Mouse (Mus musculus) midbrain, embryonic 11.5 days (tissue): Measurements from ENCODE around the gene Dmrtc2. TPM values are rescaled to one million over a fixed set of nuclear protein-coding genes. Genes with fewer than 3 reads are reported as not detected.

Experiments
- ATAC-seq: fragments of 200-750 bp; cut with Nextera tagmentation; 2 replicates; pipeline ENCODE4 v1.8.0; 2017; ENCODE audit warnings: moderate TSS enrichment, moderate library complexity; ENCODE audit not compliant: low FRiP score
- DNase-seq: peaks from one replicate; pipeline ENCODE4 v3.0.0; 2015; ENCODE audit warnings: low spot score; ENCODE audit errors: missing footprints
- H3K27ac ChIP-seq: fragments of 300-500 bp; sonication (generic); 2 replicates; pipeline ENCODE4 v1.5.1; 2014; ENCODE audit warnings: low read depth, low read length
- H3K27me3 ChIP-seq: fragments of 300-500 bp; sonication (generic); 2 replicates; pipeline ENCODE4 v1.6.1; 2014; ENCODE audit warnings: mild to moderate bottlenecking, low read length, moderate library complexity, mixed read lengths; ENCODE audit not compliant: control insufficient read depth, insufficient read depth
- H3K36me3 ChIP-seq: fragments of 300-500 bp; sonication (generic); 2 replicates; pipeline ENCODE4 v1.6.1; 2014; ENCODE audit warnings: mild to moderate bottlenecking, low read length, moderate library complexity, mixed read lengths; ENCODE audit not compliant: control insufficient read depth, insufficient read depth
- H3K4me1 ChIP-seq: fragments of 300-500 bp; sonication (generic); 2 replicates; pipeline ENCODE4 v1.6.1; 2014; ENCODE audit warnings: low read length; ENCODE audit not compliant: control insufficient read depth, insufficient read depth
- H3K4me2 ChIP-seq: fragments of 300-500 bp; sonication (generic); 2 replicates; pipeline ENCODE4 v1.6.1; 2014; ENCODE audit warnings: mild to moderate bottlenecking, moderate library complexity
- H3K4me3 ChIP-seq: fragments of 300-500 bp; sonication (generic); 2 replicates; pipeline ENCODE4 v1.5.1; 2014; ENCODE audit warnings: low read depth, low read length
- H3K9ac ChIP-seq: fragments of 300-500 bp; sonication (generic); 2 replicates; pipeline ENCODE4 v1.6.1; 2014; ENCODE audit warnings: low read length
- H3K9me3 ChIP-seq: fragments of 300-500 bp; sonication (generic); 2 replicates; pipeline ENCODE4 v1.6.1; 2016; ENCODE audit warnings: low read length; ENCODE audit not compliant: control insufficient read depth
- WGBS: fragments of 180-500 bp; shearing (Covaris S2); extraction: QIAGEN DNeasy Blood & Tissue Kit; methylation state at CpG from one replicate; pipeline ENCODE4 v1.1.7; 2014; 5-methylcytosine and 5-hydroxymethylcytosine counted together
- polyA plus RNA-seq: library from polyadenylated mRNA; unstranded; fragments of >200 nt; fragmentation: Nextera tagmentation; extraction: Ambion mirVana; gene quantifications from 2 replicates; pipeline ENCODE4 v1.2.1, GENCODE M21; 2014

The Dmrtc2 gene
- polyA plus RNA-seq, 1 experiment from 2014 or later = not detected

DNA sequence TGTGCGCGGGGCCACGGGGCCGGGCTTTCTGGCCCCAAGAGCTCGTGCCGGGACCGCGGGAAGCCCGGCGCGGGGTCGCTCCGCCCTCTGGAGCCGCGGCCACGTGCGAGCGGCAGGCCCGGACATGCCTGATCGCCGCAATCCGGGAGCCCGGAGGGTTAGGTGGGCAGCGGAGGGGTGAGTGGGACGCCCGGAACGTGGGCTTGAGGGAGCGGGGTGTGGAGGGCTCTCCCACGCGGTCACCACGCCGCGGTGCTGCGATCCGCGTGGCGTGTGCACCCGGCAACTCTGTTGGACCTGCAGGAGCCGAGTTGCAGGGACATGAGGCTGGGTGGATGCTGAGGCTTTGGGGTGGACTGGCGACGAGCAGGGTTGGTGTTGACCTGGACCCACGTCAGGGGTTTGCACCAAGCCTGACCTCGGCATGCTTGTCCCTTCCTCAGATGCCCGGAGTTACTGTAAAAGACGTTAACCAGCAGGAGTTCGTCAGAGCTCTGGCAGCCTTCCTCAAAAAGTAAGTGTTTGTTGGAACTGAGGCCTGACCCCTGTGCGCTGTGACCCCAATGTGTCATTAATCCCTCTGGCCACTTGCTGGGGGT lies 14.9 kb downstream of the Dmrtc2 start:
- H3K27ac ChIP-seq = peak overlapping the region; percentile 80
- peaks cover 20% of the 10 kb centered on the region for H3K36me3 ChIP-seq
- no peaks in the 10 kb centered on the region for H3K9me3 ChIP-seq
- peaks cover 21% of the 10 kb centered on the region for H3K4me1 ChIP-seq
- DNase-seq (no peak), ATAC-seq (no peak; the same call in 1 of the 2 replicates)
- WGBS = under 1% methylated on average over 47 of the region's 47 CpGs
- peak overlapping the region; percentile 80 for H3K4me2 ChIP-seq
- peak overlapping the region; percentile 100 for H3K4me3 ChIP-seq
- peak overlapping the region; percentile 100 for H3K9ac ChIP-seq
- no peaks in the 10 kb centered on the region for H3K27me3 ChIP-seq

DNA sequence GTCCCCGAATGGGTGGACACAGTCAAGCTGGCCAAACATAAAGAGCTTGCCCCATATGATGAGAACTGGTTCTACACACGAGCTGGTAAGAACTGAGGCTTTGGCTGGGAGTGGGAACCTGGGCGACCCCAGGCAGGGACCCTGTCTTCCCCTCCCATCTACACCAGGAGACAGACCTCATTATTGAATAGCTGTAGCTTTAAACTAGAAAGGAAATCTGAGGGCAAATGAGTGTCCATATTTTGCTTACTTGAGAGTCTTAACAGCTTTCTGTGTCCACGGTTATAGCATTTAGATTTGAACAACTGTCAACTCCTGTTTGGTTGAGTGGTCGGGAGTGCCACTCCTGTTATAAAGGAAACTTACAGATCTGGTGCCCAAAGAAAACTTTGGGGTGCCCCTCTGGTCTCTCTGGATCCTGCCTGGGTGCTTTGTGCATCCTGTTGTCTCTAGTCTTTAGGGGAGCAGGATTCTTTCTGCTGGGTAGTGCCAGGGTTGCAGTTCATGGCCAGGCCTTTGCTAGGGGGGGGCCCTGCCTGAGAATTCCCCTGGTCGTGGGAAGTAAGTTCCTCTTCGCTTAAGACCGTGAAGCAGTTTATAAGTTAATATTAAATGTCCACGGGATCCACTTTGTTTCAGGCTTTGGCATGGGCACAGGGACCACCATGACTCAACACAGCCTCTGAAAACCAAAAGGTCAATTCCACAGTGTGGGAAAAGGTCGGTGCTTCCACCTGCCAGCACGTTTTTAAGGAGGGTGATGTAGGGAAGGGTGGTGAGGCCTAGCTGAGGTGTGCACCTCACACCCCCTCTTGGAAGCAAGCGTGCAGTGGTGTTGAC lies 15.8 kb downstream of the Dmrtc2 start:
- peak overlapping the region; percentile 100 for H3K4me3 ChIP-seq
- ATAC-seq = no peak
- peaks cover 20% of the 10 kb centered on the region for H3K36me3 ChIP-seq
- 0 out of 2 replicates have a peak overlapping the region, but pooled peaks have one; percentile 14 for H3K27ac ChIP-seq
- H3K27me3 ChIP-seq = no peaks in the 10 kb centered on the region
- WGBS = 42% methylated on average over 12 of the region's 12 CpGs
- peak overlapping the region; percentile 80 for H3K4me2 ChIP-seq
- DNase-seq = peak; percentile 61
- H3K9me3 ChIP-seq = no peaks in the 10 kb centered on the region
- H3K4me1 ChIP-seq = peaks cover 21% of the 10 kb centered on the region
- peak overlapping the region; percentile 100 for H3K9ac ChIP-seq

DNA sequence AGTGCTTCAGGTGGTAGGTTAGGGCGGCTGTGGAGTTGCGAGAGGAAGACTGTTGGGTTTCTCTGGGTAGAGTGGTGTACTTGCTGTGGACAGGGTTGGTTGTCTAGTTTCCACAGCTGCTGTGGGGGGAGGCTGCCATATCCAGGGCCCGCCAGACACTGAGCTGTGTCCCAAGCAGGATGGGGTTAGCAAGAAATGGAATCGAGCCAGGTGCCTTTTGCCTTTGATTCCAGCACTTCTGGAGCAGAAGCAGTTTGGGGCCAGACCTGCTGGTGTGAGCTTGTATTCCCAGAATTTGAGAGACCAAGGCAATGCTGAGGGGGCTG lies 16.4 kb downstream of the Dmrtc2 start:
- peak; percentile 62 for DNase-seq
- Histone ChIP-seq H3K9me3 (no peaks in the 10 kb centered on the region), H3K4me3 (peak overlapping the region; percentile 100), H3K36me3 (peaks cover 23% of the 10 kb centered on the region), H3K4me1 (peaks cover 21% of the 10 kb centered on the region), H3K9ac (peak overlapping the region; percentile 100), H3K4me2 (peak overlapping the region; percentile 80), H3K27ac (no peak overlapping the region), H3K27me3 (no peaks in the 10 kb centered on the region)
- no peak for ATAC-seq
- WGBS = 68% methylated on average over 4 of the region's 4 CpGs

DNA sequence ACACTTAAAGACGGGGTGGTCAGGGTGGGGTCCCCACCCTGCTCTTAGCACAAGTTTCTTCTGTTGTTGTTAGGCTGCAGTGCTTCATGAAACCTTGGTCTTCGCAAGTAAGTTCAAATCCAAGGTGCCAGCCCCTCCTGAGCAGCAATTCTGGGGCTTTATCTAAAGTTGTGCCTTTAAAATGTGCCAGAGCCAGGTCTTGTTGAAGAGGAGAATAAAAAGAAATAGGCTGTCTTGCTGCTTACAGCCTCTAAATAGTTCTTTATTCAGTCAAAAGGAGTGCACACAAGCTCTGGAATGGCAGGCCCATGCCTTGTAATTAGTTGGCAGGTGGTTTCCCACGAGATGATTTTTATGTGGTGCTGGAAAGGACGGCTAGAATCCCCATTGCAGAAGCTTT lies 17.2 kb downstream of the Dmrtc2 start:
- no peak for ATAC-seq
- Histone ChIP-seq H3K36me3 (peaks cover 23% of the 10 kb centered on the region), H3K4me2 (no peak overlapping the region; the same call in 1 of the 2 replicates), H3K4me3 (no peak overlapping the region), H3K9ac (peak overlapping the region; percentile 10; the same call in 1 of the 2 replicates), H3K27me3 (no peaks in the 10 kb centered on the region), H3K9me3 (no peaks in the 10 kb centered on the region), H3K4me1 (peaks cover 21% of the 10 kb centered on the region), H3K27ac (no peak overlapping the region)
- peak; percentile 81 for DNase-seq
- WGBS = 78% methylated on average over 4 of the region's 4 CpGs

DNA sequence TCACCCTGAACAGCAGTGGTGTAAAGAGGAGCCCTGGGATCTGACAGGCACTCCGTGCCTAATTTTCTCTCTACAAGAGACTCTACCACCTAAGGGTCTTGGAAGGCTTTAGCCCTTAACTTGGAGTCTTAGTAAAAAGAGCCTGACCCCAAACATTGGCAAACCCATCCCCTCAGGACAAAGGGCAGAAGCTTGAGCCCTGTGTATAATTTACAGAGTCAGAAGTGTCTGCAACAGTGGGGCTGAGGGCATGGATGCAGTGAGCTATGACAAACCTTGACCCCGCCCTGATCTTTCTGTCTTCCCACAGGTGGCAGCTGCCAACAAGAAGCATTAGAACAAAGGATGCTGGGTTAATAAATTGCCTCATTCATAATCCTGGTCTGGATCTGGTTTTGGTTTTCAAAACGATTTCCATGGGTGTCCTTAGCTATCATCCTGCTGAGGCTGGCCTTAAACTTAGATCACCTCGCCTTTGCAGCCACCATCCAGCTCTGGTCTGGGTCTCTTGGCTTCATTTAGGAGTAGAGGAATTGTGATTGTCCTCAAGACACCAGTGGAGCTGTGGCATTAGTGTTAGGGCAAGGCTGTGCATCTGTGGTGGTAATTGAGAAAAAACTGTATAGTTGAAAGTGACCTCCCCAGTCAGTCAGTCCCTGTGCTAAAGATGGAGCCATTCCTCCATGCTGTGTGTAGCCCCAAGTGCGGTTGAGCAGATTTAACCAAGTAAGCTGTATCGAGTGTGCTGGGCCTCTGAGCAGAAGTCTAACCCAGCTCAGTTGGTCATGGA lies 19.8 kb downstream of the Dmrtc2 start:
- ATAC-seq = peak; percentile 17; the same call in 1 of the 2 replicates
- no peak overlapping the region for H3K4me3 ChIP-seq

DNA sequence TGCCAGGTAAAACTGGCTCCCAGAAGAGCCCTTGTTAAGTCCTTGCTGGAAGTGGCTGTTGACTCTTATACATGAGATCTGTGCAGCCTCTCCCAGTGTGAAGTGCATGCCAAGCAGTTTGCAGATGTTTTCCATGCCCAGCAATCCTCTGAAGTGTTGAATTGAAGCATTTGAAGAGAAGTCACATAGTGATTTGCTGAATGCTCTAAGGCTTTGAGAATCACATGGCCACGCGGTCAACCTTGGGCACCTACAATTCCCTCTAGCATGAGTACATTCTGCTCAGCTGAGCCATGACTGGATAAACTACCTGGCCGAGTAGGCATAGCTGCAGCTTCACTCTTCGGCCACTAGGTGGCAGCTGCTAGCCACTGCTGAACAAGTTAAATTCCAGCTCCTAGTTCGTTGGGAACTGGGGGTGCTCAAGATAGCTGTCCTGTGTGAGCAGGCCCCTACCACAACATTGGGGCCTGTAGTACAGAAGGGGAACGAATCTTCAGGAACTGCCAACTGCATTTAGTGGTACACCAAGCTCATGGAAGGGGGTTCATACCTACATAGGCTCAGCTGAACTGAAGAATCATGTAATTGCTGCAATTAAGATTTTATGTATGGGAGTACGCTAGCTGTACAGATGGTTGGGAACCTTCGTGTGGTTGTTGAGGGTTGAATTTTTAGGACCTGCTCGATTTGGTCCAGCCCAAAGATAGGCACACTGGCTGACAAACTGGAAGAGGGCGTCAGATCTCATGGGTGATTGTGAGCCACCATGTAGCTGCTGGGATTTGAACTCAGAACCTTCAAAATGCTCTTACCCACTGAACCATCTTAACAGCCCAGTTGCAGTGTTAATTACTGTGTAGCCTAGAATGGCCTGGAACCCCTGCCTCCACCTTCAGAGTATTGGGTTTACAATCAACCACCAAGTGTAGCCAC lies 20.7 kb downstream of the Dmrtc2 start:
- peak; percentile 97 for DNase-seq
- Histone ChIP-seq H3K27me3 (no peaks in the 10 kb centered on the region), H3K9me3 (no peaks in the 10 kb centered on the region), H3K4me2 (no peak overlapping the region), H3K36me3 (peaks cover 23% of the 10 kb centered on the region), H3K27ac (no peak overlapping the region; the same call in 1 of the 2 replicates), H3K4me3 (no peak overlapping the region), H3K4me1 (peaks cover 16% of the 10 kb centered on the region), H3K9ac (no peak overlapping the region)
- 32% methylated on average over 10 of the region's 10 CpGs for WGBS
- peak; percentile 60 for ATAC-seq

More for the DNA sequence above, 19.8 kb downstream of the Dmrtc2 start:
- Histone ChIP-seq H3K9me3 (no peaks in the 10 kb centered on the region), H3K27me3 (no peaks in the 10 kb centered on the region), H3K9ac (no peak overlapping the region), H3K36me3 (peaks cover 23% of the 10 kb centered on the region), H3K4me2 (no peak overlapping the region), H3K4me1 (peaks cover 21% of the 10 kb centered on the region), H3K27ac (no peak overlapping the region; the same call in 1 of the 2 replicates)
- DNase-seq = peak; percentile 82
- WGBS = 85% methylated on average over 6 of the region's 6 CpGs

DNA sequence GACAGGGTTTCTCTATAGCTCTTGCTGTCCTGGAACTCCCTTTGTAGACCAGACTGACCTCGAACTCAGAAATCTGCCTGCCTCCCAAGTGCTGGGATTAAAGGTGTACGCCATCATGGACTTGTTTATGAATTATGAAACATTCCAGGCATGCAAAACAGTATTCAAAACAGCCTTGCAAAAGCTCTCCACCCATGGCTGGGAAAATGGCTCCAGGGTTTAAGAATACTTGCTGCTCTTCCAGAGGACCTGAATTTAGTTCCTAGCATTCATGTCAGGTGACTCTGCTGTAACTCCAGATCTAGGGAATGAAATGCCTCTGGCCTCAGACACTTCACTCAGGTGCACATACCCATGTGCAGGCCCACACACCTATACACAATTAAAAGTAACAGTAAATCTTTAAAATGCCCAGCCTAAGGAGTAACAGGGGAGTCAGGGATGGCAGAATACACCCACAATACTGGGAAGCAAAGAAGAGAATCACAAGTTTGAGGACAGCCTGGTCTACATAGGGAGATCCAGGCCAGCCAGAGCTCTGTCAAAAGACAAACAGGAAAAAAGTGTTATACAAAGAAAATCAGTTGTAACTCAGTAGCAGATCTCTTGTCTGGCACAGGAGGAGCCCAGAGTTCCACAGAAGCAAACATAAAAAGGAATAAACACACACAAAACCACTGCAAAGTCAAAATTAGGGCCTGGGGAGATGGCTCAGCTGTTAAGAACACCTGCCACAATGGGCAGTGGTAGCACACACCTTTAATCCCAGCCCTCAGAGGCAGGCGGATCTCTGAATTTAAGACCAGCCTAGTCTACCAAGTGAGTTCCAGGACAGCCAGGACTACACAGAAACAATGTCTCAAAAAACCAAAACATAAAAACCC lies 21.6 kb downstream of the Dmrtc2 start:
- Histone ChIP-seq H3K4me1 (peaks cover 7% of the 10 kb centered on the region), H3K27ac (no peak overlapping the region), H3K9me3 (no peaks in the 10 kb centered on the region), H3K27me3 (no peaks in the 10 kb centered on the region), H3K36me3 (peaks cover 21% of the 10 kb centered on the region), H3K4me2 (no peak overlapping the region), H3K9ac (peak overlapping the region; percentile 12; the same call in 1 of the 2 replicates), H3K4me3 (no peak overlapping the region)
- DNase-seq (peak; percentile 88), ATAC-seq (no peak)
- WGBS = 78% methylated on average over 3 of the region's 3 CpGs
